Mouse (Mus musculus) megakaryocyte-erythroid progenitor cell, adult 5-6 weeks (primary cell): Measurements from ENCODE around the gene Agrn. TPM values are rescaled to one million over a fixed set of nuclear protein-coding genes. Genes with fewer than 3 reads are reported as not detected.
"Not testable (repeated sequence)": the region's sequence is repeated elsewhere in the genome, so short reads cannot be mapped to it uniquely, and the experiment has no call there.

Experiments used
- ATAC-seq: replicated peaks from 2 replicates; pipeline ENCODE4 v1.8.0; 2016; ENCODE audit warnings: mild to moderate bottlenecking, inconsistent platforms; ENCODE audit not compliant: severe bottlenecking, poor library complexity, low FRiP score, low TSS enrichment
- total RNA-seq, 2 experiments: library from RNA; stranded (forward) in 1 of 2; stranded (reverse) in 1 of 2; fragments of 200-1000, 215-1000 nt in 1 of 2; fragments of >200 nt in 1 of 2; fragmentation: Nextera tagmentation in 1 of 2; gene quantifications; 2 replicates each; pipeline ENCODE4 v1.2.3; 2014 to 2017

Agrn gene
- total RNA-seq, 2 experiments from 2014 or later, result 3.3 to 7.8 TPM

DNA sequence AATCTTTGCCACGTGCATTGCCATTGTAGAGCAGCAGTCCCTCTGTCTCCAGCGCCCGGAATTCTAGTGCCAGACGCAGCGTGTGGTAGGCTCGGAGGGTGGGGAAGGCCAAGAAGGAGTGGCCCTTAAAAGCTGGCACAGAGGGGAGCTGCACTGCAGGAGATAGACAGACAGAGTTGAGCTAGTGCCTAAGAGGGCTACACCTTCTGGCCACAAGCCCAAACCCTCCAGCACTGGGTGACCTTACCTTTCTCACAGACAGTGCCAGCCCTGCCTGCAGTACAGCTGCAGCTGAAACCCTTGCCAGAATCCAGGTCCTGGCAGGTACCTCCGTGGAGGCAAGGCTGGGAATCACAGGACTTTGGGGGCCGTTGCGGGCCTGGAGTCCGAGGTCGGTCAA is 25.5 kb downstream of the Agrn start:
- no peak for ATAC-seq

DNA sequence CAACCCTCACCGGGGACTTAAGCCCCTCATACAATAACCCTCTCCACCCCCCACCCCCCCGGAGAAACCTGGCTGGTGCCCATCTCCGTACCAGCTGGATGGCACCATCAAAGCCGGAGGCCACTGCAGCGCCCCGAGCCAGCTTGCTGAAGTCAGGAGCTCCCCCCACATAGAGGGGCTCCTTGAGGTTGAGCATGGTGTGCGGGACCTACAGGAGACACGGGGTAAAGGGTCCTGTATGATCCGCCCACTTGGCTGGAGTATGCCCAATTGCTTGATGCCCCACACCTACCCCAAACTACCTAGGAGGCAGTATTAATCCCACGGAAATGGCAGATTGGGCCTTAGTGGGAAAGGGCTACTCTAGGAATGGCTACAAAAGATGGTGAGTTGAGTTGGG is 28.2 kb downstream of the Agrn start:
- no peak for ATAC-seq

DNA sequence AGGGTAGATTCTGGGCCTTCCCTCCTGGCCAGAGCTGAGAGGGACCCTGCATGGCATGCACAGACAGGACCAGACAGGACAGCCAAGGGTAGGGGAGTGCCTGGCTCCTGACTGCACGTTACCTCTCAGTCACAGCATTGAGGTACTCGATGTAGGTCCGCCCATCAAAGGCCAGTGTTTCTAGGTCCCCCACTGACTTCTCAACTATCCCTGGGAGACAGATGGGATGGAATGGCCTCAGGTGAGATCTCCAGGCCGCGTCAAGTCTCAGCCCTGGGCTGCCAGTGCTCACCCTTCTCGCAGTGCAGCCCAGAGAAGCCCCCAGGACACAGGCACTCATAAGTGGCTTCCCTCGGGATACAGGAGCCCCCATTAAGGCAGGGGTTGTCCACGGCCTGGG is 28.7 kb downstream of the Agrn start:
- ATAC-seq, result no peak

DNA sequence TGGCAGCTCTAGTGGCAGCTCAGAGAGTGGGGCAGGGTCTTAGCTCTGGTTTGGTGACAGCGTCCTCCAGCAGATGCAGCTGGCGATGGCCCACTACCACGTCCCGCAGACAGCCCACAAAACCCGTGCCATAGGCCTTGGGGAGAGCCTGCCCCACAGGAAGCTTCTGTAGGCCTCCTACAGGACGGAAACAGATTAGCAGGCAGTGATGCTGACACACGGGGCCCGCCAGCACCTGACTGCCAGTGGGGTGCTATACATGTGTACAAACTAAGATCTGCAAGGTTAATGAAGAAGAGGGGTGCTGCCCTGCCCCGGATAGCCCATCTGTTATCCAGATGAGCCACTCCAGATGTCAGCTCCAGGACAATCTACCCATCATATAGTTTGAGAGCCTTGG is 30.8 kb downstream of the Agrn start:
- peak; percentile 81 for ATAC-seq

DNA sequence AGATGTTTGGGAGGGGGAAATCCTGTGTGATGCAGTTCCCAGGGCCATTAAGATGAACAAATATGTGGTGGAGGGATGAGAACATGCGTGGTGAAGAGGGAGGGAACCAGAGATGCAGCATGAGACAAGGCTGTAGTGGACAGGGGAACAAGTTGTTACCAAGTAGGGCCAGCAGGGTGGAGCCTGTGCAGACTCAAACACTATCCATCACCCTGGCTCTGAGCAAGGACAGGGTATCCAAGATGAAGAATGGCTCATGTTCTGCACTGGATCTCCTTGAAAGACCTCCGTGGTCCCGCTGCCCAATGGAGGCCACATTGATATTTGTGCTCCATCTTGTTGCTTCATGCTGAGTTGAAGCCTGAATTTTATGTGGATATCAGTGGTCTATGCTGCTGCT is 42.5 kb downstream of the Agrn start:
- no peak for ATAC-seq

DNA sequence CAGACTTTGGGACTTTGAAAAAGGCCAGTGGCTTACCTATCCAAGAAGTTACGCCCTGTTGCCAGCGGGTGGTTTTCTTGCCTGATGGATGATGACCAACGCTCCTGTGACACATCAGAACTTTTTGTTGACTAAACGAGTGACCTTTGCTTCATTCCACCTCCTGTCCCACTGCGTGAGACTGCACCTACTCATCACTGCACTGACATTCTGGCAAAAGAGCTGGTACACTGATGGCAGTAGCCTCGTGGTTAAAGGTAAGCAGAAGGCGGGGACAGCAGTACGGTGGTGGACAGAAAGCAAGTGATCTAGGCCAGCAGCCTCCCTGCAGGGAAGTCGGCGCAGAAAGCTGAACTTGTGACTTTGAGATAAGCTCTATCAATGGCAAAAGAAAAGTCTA is 46.4 kb downstream of the Agrn start:
- not testable (repeated sequence) for ATAC-seq

DNA sequence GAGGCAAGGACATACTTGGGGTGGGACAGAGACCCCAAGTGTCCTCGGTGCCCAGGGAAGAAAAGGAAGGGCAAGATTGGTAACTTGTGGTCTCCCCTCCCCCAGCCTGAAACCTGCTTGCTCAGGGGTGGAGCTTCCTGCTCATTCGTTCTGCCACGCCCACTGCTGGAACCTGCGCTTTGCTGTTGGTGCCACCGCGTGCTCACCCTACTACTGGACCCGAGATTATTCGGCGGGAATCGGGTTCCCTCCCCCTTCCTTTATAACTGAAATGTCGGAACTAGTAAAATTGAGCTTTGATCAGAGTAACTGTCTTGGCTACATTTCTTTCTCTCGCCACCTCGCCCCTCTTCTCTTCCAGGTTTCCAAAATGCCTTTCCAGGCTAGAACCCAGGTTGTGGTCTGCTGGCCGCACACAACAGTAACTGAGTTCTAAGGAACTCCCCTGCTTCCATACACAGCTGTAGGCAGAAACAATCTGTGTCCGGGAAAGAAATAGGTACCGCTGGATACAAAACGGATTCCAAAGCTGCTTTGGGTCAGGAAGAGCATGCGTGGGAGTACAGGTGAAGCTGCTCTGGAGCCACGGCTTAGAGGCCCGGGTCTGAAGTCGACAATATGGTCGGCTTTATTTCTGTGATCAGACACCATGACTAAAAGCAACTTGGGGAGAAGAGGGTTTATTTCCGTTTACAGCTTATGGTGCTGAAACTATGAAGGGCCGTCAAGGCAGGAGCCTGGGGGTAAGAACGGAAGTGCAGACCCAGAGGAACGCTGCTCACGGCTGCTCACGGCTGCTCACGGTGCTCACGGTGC is 60.8 kb downstream of the Agrn start:
- ATAC-seq, result no peak; the same call in 1 of the 2 replicates

DNA sequence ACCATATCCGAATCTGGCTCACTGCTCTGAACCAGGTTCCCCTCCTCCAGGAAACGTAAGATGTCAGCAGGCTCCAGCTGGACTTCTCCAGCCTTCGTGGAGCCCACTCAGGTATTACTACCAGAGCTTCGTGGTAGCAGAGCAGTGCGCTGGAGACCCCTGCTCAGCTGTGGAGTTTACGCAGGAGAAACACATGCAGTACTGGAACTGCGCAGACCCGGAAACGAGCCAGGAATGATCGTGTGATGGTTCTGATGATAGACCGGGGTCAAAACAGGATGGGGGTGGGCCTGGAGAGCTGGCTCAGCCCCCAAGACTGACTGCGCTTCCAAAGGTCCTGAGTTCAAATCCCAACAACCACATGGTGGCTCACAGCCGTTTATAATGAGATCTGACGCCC is 61.5 kb downstream of the Agrn start:
- ATAC-seq, result no peak

DNA sequence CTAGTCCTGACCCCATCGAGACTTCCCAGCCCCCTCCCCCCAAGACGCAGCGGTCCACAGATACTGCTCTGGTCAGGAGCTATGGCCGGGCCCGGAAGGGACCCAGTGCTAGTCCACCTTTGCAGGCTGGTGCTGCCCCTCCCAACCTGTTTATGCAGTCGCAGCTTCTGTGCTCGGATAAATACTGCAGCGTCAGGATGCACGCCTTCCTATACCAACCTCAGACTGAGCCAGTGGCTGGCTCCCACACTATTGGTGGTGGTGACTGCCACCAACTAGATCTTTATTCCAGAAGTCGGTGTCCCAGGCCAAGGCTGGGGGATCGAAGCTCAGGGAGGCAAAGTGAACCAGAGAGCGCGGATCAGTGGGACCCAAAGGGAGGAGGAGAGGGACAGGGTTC is 62.2 kb downstream of the Agrn start:
- no peak for ATAC-seq

DNA sequence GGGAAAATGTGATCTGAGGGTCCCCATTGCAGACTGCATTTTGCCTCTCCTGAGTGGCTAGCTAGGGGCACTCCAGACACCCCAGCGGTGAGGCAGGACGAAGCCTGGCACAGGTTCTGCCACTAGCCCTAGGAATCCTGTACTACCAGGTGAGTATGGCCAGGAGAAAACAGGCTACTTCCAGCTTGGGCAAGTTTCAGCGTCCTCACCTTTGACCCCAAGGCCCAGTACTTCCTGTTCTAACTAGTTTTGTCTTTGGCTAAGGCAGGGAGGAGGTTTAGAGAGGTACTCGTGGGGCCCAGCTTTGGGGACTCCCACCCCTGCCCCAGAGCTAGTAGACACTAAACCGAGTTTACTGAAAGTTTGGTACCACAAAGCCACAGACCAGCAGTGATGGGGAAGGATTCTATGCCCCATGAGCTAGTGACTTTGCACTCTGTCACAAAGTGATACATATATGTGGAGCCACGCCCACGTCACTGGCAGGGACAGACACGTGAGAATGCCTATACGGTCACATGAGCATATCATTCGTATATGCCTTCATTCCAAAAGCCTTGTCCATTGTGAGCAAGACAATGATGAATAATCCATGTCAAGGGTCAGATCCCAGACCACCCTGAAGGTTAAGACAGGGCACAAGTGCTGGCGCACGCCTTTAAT is 63.2 kb downstream of the Agrn start:
- ATAC-seq, result no peak

DNA sequence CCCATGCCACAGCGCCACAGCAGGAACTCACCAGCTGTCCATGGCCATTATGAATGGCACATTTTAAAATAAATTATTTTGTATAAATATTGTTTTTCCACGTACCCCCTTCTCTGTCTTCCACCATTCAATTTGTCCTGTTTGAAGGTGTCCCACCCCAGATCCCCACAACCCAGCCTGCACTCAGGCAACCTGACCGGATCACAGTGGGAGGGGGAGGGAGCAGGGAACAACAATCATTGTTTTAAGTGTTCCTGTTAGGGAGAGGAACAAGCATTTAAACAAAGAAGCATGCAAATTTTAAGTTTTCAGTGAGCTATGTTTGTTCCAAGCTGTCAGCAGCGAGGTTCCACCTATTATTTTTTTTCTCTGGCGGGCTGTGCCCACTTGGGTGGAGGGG is 64.0 kb downstream of the Agrn start:
- ATAC-seq, result no peak

DNA sequence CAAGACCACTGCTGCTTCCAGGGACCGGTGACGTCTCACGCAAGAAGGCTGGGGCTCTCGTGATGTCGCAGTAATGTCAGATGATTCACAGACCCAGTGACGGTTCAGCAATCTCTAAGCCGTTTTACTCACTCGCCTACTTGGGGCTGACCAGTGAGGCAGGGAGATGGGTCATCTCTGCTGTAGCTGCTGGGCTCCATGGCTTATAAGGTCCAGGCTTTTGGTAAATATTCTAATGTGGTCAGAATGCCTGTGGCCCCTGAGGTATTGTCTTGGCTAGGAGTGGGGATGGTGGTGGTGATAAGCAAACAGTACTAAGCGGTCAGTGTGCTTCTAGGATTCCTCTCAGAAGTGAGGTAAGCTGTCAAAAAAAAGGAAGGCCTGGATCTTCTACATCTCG is 66.3 kb downstream of the Agrn start:
- ATAC-seq, result no peak

DNA sequence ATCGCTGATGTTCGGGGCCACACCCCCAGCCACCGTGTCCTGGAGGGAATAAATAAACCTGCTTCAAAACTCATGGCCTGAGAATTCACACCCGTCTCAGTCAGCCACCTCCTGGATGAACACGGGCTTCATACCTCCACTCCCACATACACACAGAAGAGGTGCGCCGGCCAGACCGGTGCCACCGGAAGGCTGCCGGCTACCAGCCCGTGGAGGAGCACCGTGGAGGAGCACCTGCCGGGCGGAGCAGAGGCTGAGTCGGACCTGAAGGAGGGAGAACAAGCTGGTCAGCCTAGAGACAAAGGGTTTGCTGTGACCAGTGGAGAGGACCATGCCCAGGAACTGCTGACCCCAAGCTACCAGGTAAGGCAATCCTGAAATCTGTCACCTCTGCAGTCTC is 66.9 kb downstream of the Agrn start, which contains the start of gene Rnf223:
Gene Rnf223 (plus strand): TSS at position 78 of the 400 bp plus-strand sequence.
- ATAC-seq, result no peak

DNA sequence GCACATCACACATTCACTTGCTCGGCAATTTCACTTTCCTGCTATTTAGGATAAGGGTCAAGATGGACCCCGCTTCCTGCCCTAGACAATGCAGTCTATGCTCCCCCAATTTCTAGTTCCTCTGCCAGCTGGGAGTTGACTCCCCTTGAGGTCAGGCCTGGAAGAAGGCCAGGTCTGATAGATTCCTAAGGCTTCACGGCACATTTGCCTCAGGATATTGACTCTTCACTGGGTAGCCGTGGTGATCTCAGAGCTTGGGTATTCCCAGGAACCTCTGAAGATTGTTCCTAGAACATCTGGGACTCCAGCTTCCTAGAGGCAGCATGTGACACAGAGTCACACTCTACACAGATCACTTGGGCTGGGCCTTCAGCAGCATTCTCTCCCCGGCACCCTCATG is 68.5 kb downstream of the Agrn start:
- no peak for ATAC-seq

DNA sequence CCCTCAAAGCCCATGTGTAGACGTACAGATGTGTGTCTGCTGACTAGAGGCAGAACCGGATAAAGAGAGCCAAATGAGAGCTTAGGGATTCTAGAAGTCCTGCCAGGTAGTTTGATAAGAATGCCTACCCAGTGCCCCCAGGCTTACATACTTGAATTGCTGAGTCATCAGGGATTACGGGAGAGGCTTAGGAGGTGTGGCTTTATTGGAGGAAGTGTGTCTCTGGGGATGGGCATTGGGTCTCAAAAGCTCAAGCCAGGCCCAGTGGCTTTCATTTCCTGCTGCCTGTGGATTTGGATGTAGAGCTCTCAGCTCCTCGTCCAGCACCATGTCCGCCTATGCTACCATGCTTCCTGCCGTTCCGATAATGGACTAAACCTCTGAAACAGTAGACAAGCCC is 70.4 kb downstream of the Agrn start:
- ATAC-seq, result no peak

DNA sequence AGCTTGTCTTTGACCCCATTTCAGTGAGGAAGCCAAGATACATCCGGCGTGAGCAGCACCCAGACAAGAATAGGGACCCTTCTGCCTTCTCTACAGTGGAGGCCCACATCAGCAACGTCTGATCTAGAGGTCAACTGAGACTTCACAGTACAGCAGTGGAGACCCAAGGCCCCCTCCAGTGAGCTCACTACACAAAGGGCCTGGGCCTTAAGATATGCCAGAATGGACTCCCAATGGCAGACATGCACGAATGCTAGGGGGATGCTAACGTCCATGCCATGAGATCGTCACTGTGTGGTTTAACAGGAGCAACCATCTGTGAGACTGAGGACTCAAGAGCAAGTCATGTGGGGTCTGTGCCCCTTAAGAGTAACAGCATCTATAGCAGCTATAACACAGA is 71.9 kb downstream of the Agrn start:
- ATAC-seq, result no peak

DNA sequence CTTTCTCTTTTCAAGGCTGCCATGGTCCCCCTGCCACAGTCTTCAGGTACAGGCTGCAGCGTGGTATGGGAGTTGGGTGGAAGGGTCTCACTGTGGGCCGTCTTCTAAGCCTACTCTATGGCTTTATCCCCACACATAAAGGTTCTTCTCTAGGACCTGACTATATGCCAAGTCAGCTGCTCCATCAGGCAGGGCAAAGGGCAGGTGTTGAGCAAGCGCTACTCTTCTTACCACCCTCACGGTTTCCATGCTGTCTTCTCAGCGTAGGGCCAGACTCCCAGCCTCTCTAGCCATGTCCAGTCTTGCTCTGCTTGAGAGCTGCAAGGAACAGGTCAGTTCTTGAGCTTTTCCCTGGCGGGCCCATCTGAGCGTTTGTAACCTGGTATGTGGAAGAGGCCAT is 73.2 kb downstream of the Agrn start:
- ATAC-seq, result no peak
